Mouse (Mus musculus) cerebellum, adult 11 months (tissue): Measurements from ENCODE around the gene Syt17.

Experiments
- DNase-seq: peaks from one replicate; pipeline ENCODE4 v3.0.0; 2022

Gene Syt17

GRCm38 (mm10) chr7:118462818-118463762 lies 15.1 kb upstream of the Syt17 start:
- no peak for DNase-seq

GRCm38 (mm10) chr7:118461400-118462136 lies 13.5 kb upstream of the Syt17 start:
- DNase-seq: no peak

GRCm38 (mm10) chr7:118453722-118454121 lies 5.7 kb upstream of the Syt17 start:
- DNase-seq: no peak

- DNase-seq: no peak
These were observed 4.9 kb upstream of the Syt17 start for GRCm38 (mm10) chr7:118452940-118453339.

GRCm38 (mm10) chr7:118447291-118448133 lies 510 bp downstream of the Syt17 start:
- peak; percentile 8 for DNase-seq

- no peak for DNase-seq
These were observed 4.0 kb downstream of the Syt17 start for GRCm38 (mm10) chr7:118443895-118444485.

GRCm38 (mm10) chr7:118443371-118443770 lies 4.7 kb downstream of the Syt17 start:
- DNase-seq: no peak

GRCm38 (mm10) chr7:118441535-118441934 lies 6.5 kb downstream of the Syt17 start:
- no peak for DNase-seq

- DNase-seq: no peak
These were observed 10.8 kb downstream of the Syt17 start for GRCm38 (mm10) chr7:118437101-118437802.

GRCm38 (mm10) chr7:118428937-118429336 lies 19.1 kb downstream of the Syt17 start:
- no peak for DNase-seq

- no peak for DNase-seq
These were observed 28.4 kb downstream of the Syt17 start for GRCm38 (mm10) chr7:118419491-118420180.

- no peak for DNase-seq
These were observed 33.8 kb downstream of the Syt17 start for GRCm38 (mm10) chr7:118414183-118414582.

- DNase-seq: no peak
These were observed 36.1 kb downstream of the Syt17 start for GRCm38 (mm10) chr7:118411877-118412276.

- no peak for DNase-seq
These were observed 38.6 kb downstream of the Syt17 start for GRCm38 (mm10) chr7:118409421-118409820.

GRCm38 (mm10) chr7:118405251-118405650 lies 42.8 kb downstream of the Syt17 start:
- no peak for DNase-seq

- DNase-seq: peak; percentile 2
These were observed 45.4 kb downstream of the Syt17 start for GRCm38 (mm10) chr7:118402576-118403022.

GRCm38 (mm10) chr7:118401949-118402348 lies 46.1 kb downstream of the Syt17 start:
- no peak for DNase-seq

- no peak for DNase-seq
These were observed 48.3 kb downstream of the Syt17 start for GRCm38 (mm10) chr7:118399764-118400163.

GRCm38 (mm10) chr7:118390705-118391104 lies 57.3 kb downstream of the Syt17 start:
- DNase-seq: no peak

- no peak for DNase-seq
These were observed 67.0 kb downstream of the Syt17 start for GRCm38 (mm10) chr7:118380996-118381395.

- DNase-seq: no peak
These were observed 68.0 kb downstream of the Syt17 start for GRCm38 (mm10) chr7:118380056-118380455.
